Mouse (Mus musculus) retina, embryonic 14.5 days (tissue): ENCODE measurements around the gene Sh3gl2.

ENCODE experiments used
- DNase-seq: peaks from one replicate; pipeline ENCODE4 v3.0.0-alpha.2; 2015; ENCODE audit warnings: low spot score

Gene Sh3gl2

DNA sequence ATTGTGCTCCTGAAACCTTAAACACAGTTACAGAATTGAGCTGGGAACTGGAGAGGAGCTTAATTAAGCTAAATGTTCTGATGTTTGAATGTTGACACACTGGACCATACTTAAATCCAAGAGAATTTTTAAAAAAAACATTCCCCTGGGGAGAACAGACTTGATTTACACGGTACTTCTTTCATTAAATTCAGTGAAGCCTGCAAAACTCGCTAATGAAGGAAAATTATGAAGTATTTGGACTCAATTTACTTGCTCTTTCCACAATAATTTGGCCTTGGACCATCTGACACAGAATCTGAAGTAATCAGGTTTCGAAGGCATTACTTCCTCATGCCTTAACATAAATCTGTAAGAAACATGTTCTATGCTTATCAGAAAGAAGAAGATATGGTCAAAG is 408.4 kb downstream of the Sh3gl2 start:
- peak; percentile 18 for DNase-seq

DNA sequence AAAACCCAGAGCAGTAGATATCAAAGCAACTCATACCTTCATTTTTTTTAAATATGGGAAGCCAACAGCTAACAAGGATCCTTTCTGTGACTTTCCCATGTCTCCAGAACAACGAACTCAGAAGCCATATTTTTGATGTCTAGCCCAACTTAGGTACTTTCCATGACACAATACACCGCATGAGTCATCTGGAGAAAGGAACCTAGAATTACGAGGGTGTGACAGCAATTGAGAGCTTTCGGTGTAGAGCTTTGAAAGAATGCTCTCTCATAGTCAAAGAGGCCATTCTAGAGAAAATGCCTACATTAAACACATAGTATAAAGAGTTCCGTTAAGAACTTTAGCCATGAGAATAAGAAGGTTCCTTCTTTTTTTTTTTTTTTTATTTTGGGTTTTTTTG is 413.8 kb downstream of the Sh3gl2 start:
- no peak for DNase-seq

DNA sequence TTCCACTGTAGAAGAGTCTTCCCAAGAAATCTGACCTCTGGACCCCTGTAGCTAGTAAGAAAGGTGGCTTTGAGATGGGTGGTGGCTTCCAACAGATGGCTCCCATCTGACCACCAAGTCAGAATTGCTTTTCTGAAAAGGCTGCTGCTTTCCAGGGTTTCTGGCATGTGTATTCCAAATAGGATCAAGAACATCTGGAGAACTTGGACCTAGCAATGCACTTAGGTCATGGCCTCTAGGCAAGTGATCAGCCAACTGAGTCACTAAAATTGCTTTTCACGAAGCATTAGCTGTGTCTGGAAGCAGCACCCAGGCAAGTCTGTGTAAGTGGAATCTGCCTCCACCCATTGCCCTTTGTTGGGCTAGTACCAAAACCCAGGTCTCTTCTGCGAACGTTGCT is 414.3 kb downstream of the Sh3gl2 start:
- no peak for DNase-seq

DNA sequence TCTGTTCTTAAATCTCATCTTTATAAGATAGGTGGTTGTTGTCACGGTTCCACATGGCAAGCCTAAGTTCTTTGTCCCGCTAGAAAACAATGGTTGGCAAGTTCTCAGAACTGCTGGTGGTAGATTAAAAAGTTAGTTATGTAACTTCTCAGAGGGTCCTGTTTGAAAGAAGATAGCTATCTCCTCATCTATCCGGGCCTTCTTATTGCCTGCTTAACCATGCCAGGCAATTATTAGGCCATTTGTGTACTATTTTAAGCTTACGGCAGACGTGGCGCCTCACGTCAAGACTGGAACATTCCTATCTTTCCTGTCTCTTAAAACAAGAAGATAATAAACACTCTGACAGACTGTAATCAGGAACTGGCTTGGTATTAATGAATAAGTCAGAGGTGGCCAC is 424.5 kb downstream of the Sh3gl2 start:
- no peak for DNase-seq

GRCm38 (mm10) chr4:85669271-85669670 is 464.3 kb downstream of the Sh3gl2 start:
- no peak for DNase-seq

DNA sequence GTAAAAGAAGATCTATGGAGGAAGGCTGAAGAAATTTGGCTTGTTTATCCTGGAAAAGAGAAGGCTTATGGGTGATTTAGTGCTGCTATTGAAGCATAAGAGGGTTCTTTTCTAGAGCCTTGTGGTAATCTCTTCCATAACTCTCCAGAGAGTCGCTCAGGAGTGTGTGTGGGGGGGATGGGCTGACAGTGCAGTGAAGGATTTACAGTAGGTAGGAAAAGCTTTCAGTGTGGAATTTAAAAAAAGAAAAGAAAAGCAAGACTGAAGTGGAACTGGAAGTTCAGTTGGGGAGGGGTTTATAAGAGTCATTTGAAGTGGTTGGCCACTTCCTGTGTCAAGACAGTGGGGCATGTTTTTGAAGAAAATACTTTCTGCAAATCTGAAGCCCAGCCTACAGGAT is 464.8 kb downstream of the Sh3gl2 start:
- no peak for DNase-seq

GRCm38 (mm10) chr4:85672290-85672689 is 467.4 kb downstream of the Sh3gl2 start:
- no peak for DNase-seq

GRCm38 (mm10) chr4:85677621-85678020 is 472.7 kb downstream of the Sh3gl2 start:
- DNase-seq: no peak

DNA sequence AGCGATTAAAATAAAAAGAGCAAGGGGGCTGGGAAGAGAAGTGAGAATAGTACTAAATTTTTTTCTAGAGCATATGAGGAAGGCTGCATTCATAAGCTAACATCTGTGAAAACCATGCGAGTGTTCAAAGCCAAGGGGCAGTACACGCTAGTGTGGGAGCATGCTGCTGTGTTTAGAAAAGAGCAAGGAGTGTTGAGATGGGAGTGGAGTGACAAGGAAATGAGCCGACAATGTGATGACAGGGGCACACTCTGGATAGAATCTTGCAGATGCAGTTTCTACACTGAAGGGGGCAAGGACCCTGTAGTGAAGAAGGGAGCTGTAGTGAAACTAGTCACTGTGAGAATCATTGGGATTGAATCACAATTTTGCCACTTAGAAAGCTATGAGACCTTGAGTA is 481.2 kb downstream of the Sh3gl2 start:
- DNase-seq: no peak
